Mouse (Mus musculus): ENCODE measurements around the gene A830018L16Rik. TPM values are rescaled to one million over a fixed set of nuclear protein-coding genes. Genes with fewer than 3 reads are reported as not detected.
"Not testable (repeated sequence)": the region's sequence is repeated elsewhere in the genome, so short reads cannot be mapped to it uniquely, and the experiment has no call there.

A830018L16Rik gene
- polyA plus RNA-seq, 1 experiment from 2014 or later = 10.7 TPM

DNA sequence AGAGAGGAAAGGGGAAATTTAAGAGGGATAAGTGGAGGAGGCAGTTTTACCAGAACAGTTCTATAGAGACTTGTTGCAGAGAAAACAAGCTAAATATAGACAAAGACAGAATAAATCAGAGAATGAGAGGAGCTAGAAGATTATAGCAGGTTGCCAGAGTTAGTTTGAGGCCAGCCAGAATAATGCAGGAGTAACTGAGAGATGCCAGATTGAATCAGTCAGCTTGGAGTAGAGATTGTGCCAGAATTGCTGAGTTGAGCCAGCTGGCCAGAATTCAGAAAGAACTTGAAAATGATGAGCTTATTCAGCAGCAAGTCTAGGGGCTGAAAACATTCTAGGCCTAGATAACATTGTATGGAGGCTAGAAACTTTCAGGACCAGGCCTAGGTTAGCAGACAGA lies 502.0 kb downstream of the A830018L16Rik start:
- ATAC-seq (replicated peaks) = no peak
- H3K36me3 ChIP-seq (replicated peaks) = no peaks in the 10 kb centered on the region
- H3K4me2 ChIP-seq = no peak overlapping the region
- no peaks in the 10 kb centered on the region for H3K9me3 ChIP-seq
- H3K27ac ChIP-seq = no peak overlapping the region
- H3K4me1 ChIP-seq = no peaks in the 10 kb centered on the region
- no peak overlapping the region for H3K9ac ChIP-seq
- H3K4me3 ChIP-seq = no peak overlapping the region
- H3K27me3 ChIP-seq (replicated peaks) = no peaks in the 10 kb centered on the region

DNA sequence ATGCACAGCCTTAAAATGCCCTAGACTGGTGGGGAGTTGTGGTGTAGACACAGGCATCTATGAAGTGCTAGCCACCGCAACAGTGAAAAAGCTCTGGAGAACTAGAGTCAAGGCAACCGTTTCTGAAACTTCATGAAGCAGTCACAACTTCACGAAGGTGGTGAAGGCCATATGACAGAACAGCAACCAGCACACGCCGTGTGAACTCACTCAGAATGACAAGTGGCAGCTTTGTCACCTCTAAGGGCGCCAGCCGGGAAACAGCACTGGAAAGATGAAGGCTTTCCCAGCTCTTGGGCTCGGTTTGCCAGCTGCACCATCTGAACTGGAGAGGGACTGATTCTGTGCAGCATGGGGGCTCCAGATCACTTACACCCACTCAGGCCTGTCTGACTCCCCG lies 523.1 kb downstream of the A830018L16Rik start:
- Histone ChIP-seq H3K36me3 (replicated peaks) (no peaks in the 10 kb centered on the region), H3K4me3 (no peak overlapping the region), H3K27me3 (replicated peaks) (no peaks in the 10 kb centered on the region), H3K27ac (no peak overlapping the region), H3K4me2 (no peak overlapping the region), H3K9ac (no peak overlapping the region), H3K9me3 (no peaks in the 10 kb centered on the region), H3K4me1 (no peaks in the 10 kb centered on the region)
- WGBS = 87% methylated on average over 9 of the region's 9 CpGs
- no peak for ATAC-seq (replicated peaks)

DNA sequence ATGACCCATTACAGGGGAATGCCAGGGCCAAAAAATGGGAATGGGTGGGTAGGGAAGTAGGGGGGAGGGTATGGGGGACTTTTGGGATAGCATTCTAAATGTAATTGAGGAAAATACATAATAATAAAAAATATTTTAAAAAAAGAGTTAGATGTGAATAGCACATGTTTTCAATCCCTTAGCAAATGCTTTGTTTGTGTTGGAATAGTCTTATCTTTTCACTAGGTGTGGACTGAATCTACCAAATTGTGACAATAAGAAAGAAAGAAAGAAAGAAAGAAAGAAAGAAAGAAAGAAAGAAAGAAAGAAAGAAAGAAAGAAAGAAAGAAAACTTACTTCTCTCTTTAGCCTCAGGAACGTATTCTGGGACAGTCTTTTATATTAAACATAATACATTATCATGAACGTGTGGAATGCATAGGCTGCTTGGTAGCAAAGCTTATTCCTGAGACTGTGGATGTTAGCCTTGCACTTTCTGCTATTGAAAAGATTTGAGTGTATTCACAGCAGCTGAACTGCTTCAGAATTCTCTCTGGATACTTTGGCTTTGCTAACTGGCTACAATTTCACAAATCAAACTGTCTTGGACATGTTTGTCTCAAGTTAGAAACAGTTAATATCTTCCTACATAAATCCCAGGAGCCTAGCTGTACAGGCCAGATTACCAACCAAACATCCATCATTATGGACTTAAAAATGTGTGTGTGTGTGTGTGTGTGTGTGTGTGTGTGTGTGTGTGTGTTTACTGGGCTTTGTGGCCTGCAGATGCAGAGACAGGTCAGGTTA lies 545.7 kb downstream of the A830018L16Rik start:
- Histone ChIP-seq H3K4me2 (no peak overlapping the region), H3K36me3 (replicated peaks) (no peaks in the 10 kb centered on the region), H3K9ac (no peak overlapping the region), H3K27me3 (replicated peaks) (no peaks in the 10 kb centered on the region), H3K4me3 (no peak overlapping the region), H3K9me3 (no peaks in the 10 kb centered on the region), H3K4me1 (no peaks in the 10 kb centered on the region), H3K27ac (no peak overlapping the region)
- ATAC-seq (replicated peaks) = no peak
- 79% methylated on average over 2 of the region's 2 CpGs for WGBS

DNA sequence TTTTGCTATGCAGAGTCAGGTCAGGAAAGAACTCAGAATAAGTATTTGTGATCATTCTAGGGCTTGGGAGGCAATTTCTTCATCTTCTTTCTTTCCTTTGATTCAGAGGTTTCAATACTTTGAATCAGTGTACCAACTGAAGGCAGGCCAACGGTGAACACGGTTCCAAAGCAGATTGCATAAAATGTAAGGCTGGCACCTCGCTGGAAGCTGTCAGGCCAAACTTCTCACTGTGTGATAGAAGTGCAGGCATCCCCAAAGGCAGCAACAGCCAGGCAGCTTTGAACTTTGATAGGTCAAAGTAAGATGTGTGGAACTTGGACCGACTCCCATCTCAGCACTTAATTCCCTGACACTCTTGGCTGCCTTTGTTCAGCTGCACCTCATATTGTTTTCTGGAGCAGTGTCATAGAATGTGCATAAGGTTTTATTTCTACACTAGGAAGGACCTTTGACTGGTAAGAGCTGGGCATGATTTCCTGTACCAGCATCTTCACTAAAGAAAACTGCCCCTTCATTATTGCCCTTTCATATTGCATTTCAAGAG lies 568.8 kb downstream of the A830018L16Rik start:
- 79% methylated on average over 4 of the region's 4 CpGs for WGBS
- no peaks in the 10 kb centered on the region for H3K9me3 ChIP-seq
- no peak overlapping the region for H3K27ac ChIP-seq
- H3K4me2 ChIP-seq = no peak overlapping the region
- H3K36me3 ChIP-seq (replicated peaks) = no peaks in the 10 kb centered on the region
- no peak overlapping the region for H3K4me3 ChIP-seq
- H3K27me3 ChIP-seq (replicated peaks) = no peaks in the 10 kb centered on the region
- no peaks in the 10 kb centered on the region for H3K4me1 ChIP-seq
- no peak overlapping the region for H3K9ac ChIP-seq
- no peak for ATAC-seq (replicated peaks)

DNA sequence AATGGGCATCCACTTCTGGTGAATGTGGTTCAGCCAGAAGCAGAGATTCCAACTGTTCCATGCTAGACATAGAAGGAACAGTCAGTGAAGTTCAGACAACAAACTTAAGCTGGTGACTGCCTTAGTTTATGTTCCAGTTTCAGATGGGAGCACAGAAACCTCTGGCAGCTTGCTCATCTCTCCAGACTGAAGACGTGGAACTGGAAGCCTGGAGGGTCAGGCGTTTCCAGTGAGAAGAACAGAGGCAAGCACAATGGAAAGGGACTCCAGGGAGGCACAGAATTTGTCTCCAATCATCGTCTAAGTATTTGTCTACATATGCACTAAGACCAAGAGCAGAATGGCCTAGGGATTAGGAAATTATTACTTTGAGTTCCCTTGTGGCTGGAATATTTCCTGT lies 576.1 kb downstream of the A830018L16Rik start:
- Histone ChIP-seq H3K36me3 (replicated peaks) (no peaks in the 10 kb centered on the region), H3K4me1 (no peaks in the 10 kb centered on the region), H3K4me3 (no peak overlapping the region), H3K9me3 (no peaks in the 10 kb centered on the region), H3K9ac (no peak overlapping the region), H3K27ac (no peak overlapping the region), H3K27me3 (replicated peaks) (no peaks in the 10 kb centered on the region), H3K4me2 (no peak overlapping the region)
- no peak for ATAC-seq (replicated peaks)
- WGBS = 75% methylated on average over 3 of the region's 3 CpGs

DNA sequence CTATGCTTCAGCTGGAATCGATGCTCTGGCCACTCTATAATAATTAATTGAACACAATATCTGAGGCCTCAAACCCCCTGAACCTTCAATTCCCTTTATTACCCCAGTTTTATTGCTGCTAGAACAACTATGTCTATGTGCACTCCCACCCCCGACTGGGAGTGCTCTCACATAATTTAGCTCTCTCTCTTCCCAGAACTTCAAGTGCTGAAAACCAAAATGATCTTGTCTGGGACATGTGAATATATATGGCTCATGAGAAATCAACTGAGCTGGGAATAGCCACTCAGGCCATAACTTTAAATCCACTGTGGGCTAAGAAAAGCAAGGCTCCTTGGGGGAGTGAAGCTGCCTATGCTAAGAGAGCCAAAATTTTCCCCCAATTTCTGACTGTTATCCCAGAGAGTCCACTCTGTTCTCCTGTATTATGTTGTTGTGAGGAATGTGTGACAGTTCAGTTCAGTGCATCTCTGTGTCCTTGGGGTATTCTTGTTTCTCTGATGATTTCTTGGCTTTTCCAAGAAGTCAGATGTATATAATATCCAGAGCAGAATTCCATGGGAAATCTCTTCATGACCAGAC lies 582.5 kb downstream of the A830018L16Rik start:
- Histone ChIP-seq H3K4me1 (no peaks in the 10 kb centered on the region), H3K4me2 (no peak overlapping the region), H3K4me3 (no peak overlapping the region), H3K27me3 (replicated peaks) (no peaks in the 10 kb centered on the region), H3K9ac (no peak overlapping the region), H3K36me3 (replicated peaks) (no peaks in the 10 kb centered on the region), H3K9me3 (no peaks in the 10 kb centered on the region), H3K27ac (no peak overlapping the region)
- ATAC-seq (replicated peaks) = no peak
- 83% methylated on average over 2 of the region's 2 CpGs for WGBS

DNA sequence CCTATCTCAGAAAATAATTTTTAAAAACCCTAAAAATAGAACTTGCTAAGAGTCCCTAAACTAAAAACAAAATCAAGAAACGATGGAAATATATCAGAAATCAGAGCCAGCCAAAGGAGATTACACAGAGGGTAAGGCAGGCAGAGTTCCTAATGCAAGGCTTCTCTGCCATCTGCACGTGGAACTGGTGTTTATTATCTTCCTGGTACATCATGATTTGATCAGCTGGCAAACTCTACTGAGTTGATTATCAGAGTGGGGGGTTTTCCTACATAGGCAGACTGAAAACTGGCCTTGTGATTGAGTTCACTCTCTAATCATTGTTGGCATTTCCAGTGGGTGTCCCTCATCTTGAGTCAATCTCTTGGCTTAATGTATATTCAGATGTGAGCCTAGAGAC lies 583.7 kb downstream of the A830018L16Rik start:
- Histone ChIP-seq H3K36me3 (replicated peaks) (no peaks in the 10 kb centered on the region), H3K9me3 (no peaks in the 10 kb centered on the region), H3K4me1 (no peaks in the 10 kb centered on the region), H3K27ac (no peak overlapping the region), H3K9ac (no peak overlapping the region), H3K4me3 (no peak overlapping the region), H3K4me2 (no peak overlapping the region), H3K27me3 (replicated peaks) (no peaks in the 10 kb centered on the region)
- 67% methylated on average over 2 of the region's 2 CpGs for WGBS
- no peak for ATAC-seq (replicated peaks)

DNA sequence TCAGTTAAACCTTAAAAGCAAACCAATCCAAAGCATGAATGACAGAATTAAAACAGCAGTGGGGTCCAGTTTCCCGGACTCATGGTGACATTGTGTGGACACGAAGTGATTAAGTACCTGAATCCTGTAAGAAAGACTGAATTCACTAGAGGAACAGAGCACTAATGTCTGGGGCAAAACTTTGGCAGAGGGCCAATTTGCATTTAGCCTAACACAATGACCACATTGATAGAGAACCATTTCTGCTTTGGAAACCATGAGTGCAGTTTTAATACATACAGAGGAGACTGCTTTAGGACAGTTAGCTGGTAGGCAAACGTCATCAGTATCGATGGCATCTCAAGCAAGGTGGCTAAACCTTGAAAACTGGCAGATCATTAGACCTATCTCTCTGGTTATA lies 586.7 kb downstream of the A830018L16Rik start:
- no peaks in the 10 kb centered on the region for H3K36me3 ChIP-seq (replicated peaks)
- 0 out of 2 replicates have a peak, but pooled peaks have one; percentile 54 for ATAC-seq (replicated peaks)
- 37% methylated on average over 4 of the region's 4 CpGs for WGBS
- H3K4me1 ChIP-seq = no peaks in the 10 kb centered on the region
- no peaks in the 10 kb centered on the region for H3K27me3 ChIP-seq (replicated peaks)
- no peak overlapping the region for H3K9ac ChIP-seq
- H3K4me3 ChIP-seq = no peak overlapping the region
- no peaks in the 10 kb centered on the region for H3K9me3 ChIP-seq
- no peak overlapping the region for H3K27ac ChIP-seq
- H3K4me2 ChIP-seq = no peak overlapping the region

DNA sequence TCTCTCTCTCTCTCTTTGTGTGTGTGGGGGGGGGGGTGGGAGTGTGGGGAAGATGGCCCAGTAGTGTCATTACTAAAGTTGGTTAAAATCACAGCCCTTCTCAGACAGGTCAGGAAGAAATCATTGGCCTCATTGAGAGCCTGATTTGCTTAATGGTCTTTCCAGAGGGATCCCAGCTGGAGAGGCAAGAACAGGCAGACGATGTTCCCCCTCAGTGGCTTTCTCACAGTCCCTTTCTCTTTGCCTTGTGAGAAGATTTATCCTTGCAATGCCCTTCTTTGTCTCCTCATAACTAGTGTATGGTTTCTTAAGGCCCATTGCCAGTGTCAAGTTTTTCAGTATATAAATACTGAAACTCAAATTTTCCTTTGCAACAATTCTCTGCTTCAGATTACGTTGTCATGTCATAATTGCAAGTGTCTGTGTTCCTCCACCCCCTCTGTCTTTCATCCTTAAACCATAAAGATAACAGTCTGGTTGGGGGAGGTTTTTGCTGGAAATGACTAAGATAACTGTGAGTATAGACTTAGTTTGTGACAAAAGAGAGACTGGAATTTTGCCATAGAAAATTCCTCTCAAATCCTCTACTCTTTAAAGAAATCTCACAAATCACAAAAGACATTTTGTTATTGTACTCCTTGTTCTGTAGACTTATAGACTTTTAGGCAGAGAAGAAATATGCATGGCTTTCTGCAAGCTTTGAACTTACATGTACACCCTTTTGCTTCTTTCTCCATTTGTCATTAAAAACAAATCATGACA lies 595.1 kb downstream of the A830018L16Rik start:
- Histone ChIP-seq H3K9me3 (no peaks in the 10 kb centered on the region), H3K36me3 (replicated peaks) (no peaks in the 10 kb centered on the region), H3K4me1 (no peaks in the 10 kb centered on the region), H3K27ac (no peak overlapping the region), H3K4me3 (no peak overlapping the region), H3K27me3 (replicated peaks) (no peaks in the 10 kb centered on the region), H3K9ac (no peak overlapping the region), H3K4me2 (no peak overlapping the region)
- ATAC-seq (replicated peaks) = no peak
- 43% methylated on average over 2 of the region's 2 CpGs for WGBS

DNA sequence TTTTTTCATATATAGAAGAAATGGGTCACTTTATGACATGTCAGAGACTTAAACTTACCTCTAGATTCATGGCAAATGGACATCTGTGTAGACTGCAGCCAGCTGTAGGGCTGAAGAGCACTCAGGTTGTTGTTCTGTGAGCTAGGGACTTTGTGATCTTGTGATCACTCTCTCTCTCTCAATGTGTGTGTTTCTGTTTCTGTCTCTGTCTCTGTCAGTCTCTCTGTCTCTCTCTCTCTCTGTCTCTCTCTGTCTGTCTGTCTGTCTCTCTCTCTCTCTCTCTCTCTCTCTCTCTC lies 595.6 kb downstream of the A830018L16Rik start:
- no peaks in the 10 kb centered on the region for H3K36me3 ChIP-seq (replicated peaks)
- H3K4me3 ChIP-seq = no peak overlapping the region
- no peak for ATAC-seq (replicated peaks)
- H3K9me3 ChIP-seq = no peaks in the 10 kb centered on the region
- no peaks in the 10 kb centered on the region for H3K27me3 ChIP-seq (replicated peaks)
- H3K4me2 ChIP-seq = no peak overlapping the region
- H3K27ac ChIP-seq = no peak overlapping the region
- H3K9ac ChIP-seq = no peak overlapping the region
- no peaks in the 10 kb centered on the region for H3K4me1 ChIP-seq

DNA sequence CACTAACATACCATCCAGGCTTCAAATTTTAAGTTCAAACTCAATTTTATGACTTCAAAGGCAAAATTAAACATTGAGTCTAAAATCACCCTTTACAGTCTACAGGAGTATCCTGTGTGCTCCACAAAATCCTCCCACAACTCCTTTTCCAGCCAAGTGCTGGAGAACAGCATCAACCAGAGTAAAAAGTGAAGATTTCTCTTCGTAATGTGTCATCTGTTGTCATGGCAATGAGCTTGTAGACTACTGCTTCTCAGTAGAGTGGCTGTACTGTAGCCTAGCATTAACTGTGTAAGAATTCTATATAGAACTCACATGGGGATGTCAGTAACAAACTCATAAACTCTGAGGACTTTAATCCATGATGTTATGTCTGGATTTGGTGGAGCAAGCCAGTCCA lies 596.7 kb downstream of the A830018L16Rik start:
- Histone ChIP-seq H3K9me3 (no peaks in the 10 kb centered on the region), H3K4me1 (no peaks in the 10 kb centered on the region), H3K4me2 (no peak overlapping the region), H3K36me3 (replicated peaks) (no peaks in the 10 kb centered on the region), H3K27ac (no peak overlapping the region), H3K9ac (no peak overlapping the region), H3K27me3 (replicated peaks) (no peaks in the 10 kb centered on the region), H3K4me3 (no peak overlapping the region)
- 85% methylated on average over 1 of the region's 1 CpGs for WGBS
- no peak for ATAC-seq (replicated peaks)

DNA sequence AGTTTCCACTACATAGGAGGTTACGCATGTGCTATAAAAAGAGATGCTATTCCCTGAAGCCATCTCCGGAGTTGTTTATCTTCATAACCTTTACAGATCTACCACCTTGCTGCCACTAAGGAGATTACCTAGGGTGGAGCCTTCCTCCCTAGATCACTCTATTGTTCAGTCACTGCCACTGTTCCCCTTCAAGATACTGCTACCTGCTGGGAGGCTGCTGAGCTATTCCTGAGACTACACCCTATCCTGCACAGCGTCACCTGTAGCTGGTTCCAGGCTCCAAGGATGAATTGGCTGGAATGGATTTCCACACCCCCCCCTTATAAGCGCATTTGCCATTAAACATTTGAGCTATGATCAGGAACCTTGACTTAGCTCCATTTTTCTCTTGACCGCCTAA lies 606.7 kb downstream of the A830018L16Rik start:
- not testable (repeated sequence) for H3K4me3 ChIP-seq; H3K4me1 ChIP-seq; H3K9me3 ChIP-seq; H3K4me2 ChIP-seq; H3K27ac ChIP-seq; H3K9ac ChIP-seq; H3K27me3 ChIP-seq (replicated peaks); ATAC-seq (replicated peaks); H3K36me3 ChIP-seq (replicated peaks)
- WGBS = 90% methylated on average over 5 of the region's 5 CpGs

Measured in midbrain, embryonic 15.5 days (tissue).